Comparison of ENCODE assay signal across 22 mouse cellular contexts in the genomic region with DNA sequence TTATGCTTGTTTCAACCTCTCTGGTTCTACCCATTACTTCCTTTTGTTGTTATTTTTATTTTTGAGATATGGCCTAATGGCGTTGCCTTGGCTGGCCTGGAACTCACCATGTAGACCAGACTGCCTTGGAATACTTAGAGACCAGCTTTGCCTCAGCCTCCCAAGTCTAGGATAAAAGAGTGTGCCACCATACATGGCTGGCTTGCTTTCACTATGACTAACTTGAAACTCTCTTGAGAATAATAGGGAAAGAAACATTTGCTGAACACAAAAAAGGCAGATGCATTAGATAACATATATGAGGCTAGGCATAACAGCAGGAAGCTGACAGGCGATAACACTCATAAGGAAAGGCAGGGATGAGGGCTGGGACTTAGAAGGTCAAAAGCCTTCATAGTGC. TPM values are rescaled to one million over a fixed set of nuclear protein-coding genes. Genes with fewer than 3 reads are reported as not detected.
DNase-seq lines count a peak whose midpoint lies in the region; ATAC-seq and TF ChIP-seq lines count a peak whose summit lies in the region.
"Had no signal": no experiment of that assay in that cellular context is flagged by ENCODE, and none has a peak within 500 bp of the region (broad histone marks: within the 10 kb centered on the region; RNA-seq: fewer than 3 reads in every experiment).

No protein-coding gene starts in this region.

- dilution Hi-C loops in CH12.LX (cut with MboI; ENCODE audit: extremely low pct_ligation_motif_present, extremely low pct_unique_long_range_greater_than_20kb, low sequenced_read_pairs), result no loop called here

- intact Hi-C loops in gastrocnemius, adult 2 months (cut with DNase I), result no loop called here
- intact Hi-C loops in heart, postnatal 36 days (cut with DNase I), result no loop called here

- ATAC-seq in heart, postnatal 0 days (ENCODE audit: insufficient read depth, low read depth), result no peak
- ATAC-seq in liver, embryonic 12.5 days, result no peak
- ATAC-seq: CD4-positive, CD25-positive, alpha-beta regulatory T cell, adult 4 months; forebrain, embryonic 13.5 days; forebrain, embryonic 15.5 days had no signal

- H3K27me3 ChIP-seq in heart, postnatal 0 days (ENCODE audit: control insufficient read depth, insufficient read depth, low read length), result no peaks in the 10 kb centered on the region
- no peaks in the 10 kb centered on the region for H3K27me3 ChIP-seq in liver, embryonic 12.5 days (replicated peaks)
- no peaks in the 10 kb centered on the region for H3K27me3 ChIP-seq in CH12.LX (replicated peaks)
- H3K27me3 ChIP-seq: embryonic facial prominence, embryonic 12.5 days; forebrain, embryonic 13.5 days; forebrain, embryonic 15.5 days had no signal

- no peak for TF ChIP-seq POLR2A in CH12.LX (IDR thresholded peaks at IDR 0.05; ENCODE audit: low read depth, low read length)

- in situ Hi-C loops in CH12.LX (cut with MboI; ENCODE audit: low pct_ligation_motif_present, low pct_unique_long_range_greater_than_20kb, low sequenced_read_pairs), result no loop called here

- no peak for TF ChIP-seq EP300 in heart, postnatal 0 days (IDR thresholded peaks at IDR 0.05; ENCODE audit: low read depth)
- peak; percentile 66; the same call in 1 of the 2 replicates for TF ChIP-seq EP300 in CH12.LX (IDR thresholded peaks at IDR 0.05; ENCODE audit: low read length)

- H3K27ac ChIP-seq in gastrocnemius, adult 2 months, result peak overlapping the region; percentile 43; the same call in 1 of the 2 replicates
- H3K27ac ChIP-seq in heart, postnatal 0 days (ENCODE audit: low read depth), result 0 out of 2 replicates have a peak overlapping the region, but pooled peaks have one; percentile 7
- H3K27ac ChIP-seq in liver, embryonic 12.5 days, result 0 out of 2 replicates have a peak overlapping the region, but pooled peaks have one; percentile 36
- no peak overlapping the region for H3K27ac ChIP-seq in CH12.LX (ENCODE audit: insufficient read depth, low read depth)
- H3K27ac ChIP-seq: embryonic facial prominence, embryonic 10.5 days; embryonic facial prominence, embryonic 12.5 days; forebrain, embryonic 13.5 days; forebrain, embryonic 15.5 days had no signal

- DNase-seq in gastrocnemius, adult 2 months, result no peak
- DNase-seq in gastrocnemius, postnatal 25 days, result no peak
- DNase-seq in heart, postnatal 0 days (ENCODE audit: low spot score), result no peak
- no peak for DNase-seq in heart, postnatal 36 days
- no peak for DNase-seq in liver
- no peak for DNase-seq in CH12.LX (ENCODE audit: extremely low read depth)
- DNase-seq in adrenal gland, postnatal 36 days, result no peak
- DNase-seq: adrenal gland, adult 2 months; adrenal gland, postnatal 10 days; adrenal gland, postnatal 25 days; B cell, adult 2 months; cerebellum, adult 11-12 months; cerebellum, adult 2 months; cerebellum, adult 9-10 months; cerebellum, postnatal 10 days; cerebellum, postnatal 25 days had no signal

- no peaks in the 10 kb centered on the region for H3K4me1 ChIP-seq in heart, postnatal 0 days (ENCODE audit: control insufficient read depth, insufficient read depth)
- H3K4me1 ChIP-seq in liver, embryonic 12.5 days, result no peaks in the 10 kb centered on the region
- peaks cover 12 to 55% of the 10 kb centered on the region in 2 experiments for H3K4me1 ChIP-seq in CH12.LX (ENCODE audit: control insufficient read depth in 1 of 2, insufficient read depth in 2 of 2)
- H3K4me1 ChIP-seq: embryonic facial prominence, embryonic 10.5 days; embryonic facial prominence, embryonic 12.5 days; forebrain, embryonic 13.5 days; forebrain, embryonic 15.5 days had no signal

- no peak for TF ChIP-seq RAD21 in CH12.LX (IDR thresholded peaks at IDR 0.05; ENCODE audit: low read depth, low read length)

- H3K9ac ChIP-seq in heart, postnatal 0 days (replicated peaks; ENCODE audit: low read depth, low read length), result no peak overlapping the region
- no peak overlapping the region for H3K9ac ChIP-seq in liver, embryonic 12.5 days
- no peak overlapping the region for H3K9ac ChIP-seq in CH12.LX (ENCODE audit: insufficient read depth, low read depth)
- H3K9ac ChIP-seq: embryonic facial prominence, embryonic 12.5 days; forebrain, embryonic 13.5 days; forebrain, embryonic 15.5 days had no signal

- WGBS in heart, postnatal 0 days, result 69% methylated on average over 2 of the region's 2 CpGs
- WGBS in liver, embryonic 12.5 days (ENCODE audit: insufficient replicate concordance), result 66% methylated on average over 2 of the region's 2 CpGs

- no peaks in the 10 kb centered on the region for H3K79me2 ChIP-seq in CH12.LX (replicated peaks; ENCODE audit: control insufficient read depth, extremely low read depth, insufficient read depth, poor library complexity, severe bottlenecking)

- TF ChIP-seq CTCF in gastrocnemius, adult 2 months (IDR thresholded peaks at IDR 0.05), result no peak
- TF ChIP-seq CTCF in heart, postnatal 0 days (IDR thresholded peaks at IDR 0.05; ENCODE audit: low read depth), result no peak
- no peak for TF ChIP-seq CTCF in CH12.LX (conservative IDR thresholded peaks at IDR 0.05 in 1 of 2, IDR thresholded peaks at IDR 0.05 in 1 of 2; ENCODE audit: low read depth in 2 of 2, low read length in 2 of 2)

- no peak overlapping the region for H3K4me2 ChIP-seq in heart, postnatal 0 days (ENCODE audit: low read depth, low read length)
- H3K4me2 ChIP-seq in liver, embryonic 12.5 days, result no peak overlapping the region
- H3K4me2 ChIP-seq in CH12.LX (ENCODE audit: insufficient read depth, low read depth, poor library complexity, severe bottlenecking), result no peak overlapping the region
- H3K4me2 ChIP-seq: embryonic facial prominence, embryonic 12.5 days; forebrain, embryonic 13.5 days; forebrain, embryonic 15.5 days had no signal

- no peaks in the 10 kb centered on the region for H3K9me3 ChIP-seq in heart, postnatal 0 days (replicated peaks; ENCODE audit: control insufficient read depth, low read length)
- H3K9me3 ChIP-seq in liver, embryonic 12.5 days (replicated peaks), result no peaks in the 10 kb centered on the region
- H3K9me3 ChIP-seq in CH12.LX (replicated peaks; ENCODE audit: low read length), result no peaks in the 10 kb centered on the region
- H3K9me3 ChIP-seq: embryonic facial prominence, embryonic 10.5 days; embryonic facial prominence, embryonic 12.5 days; forebrain, embryonic 13.5 days; forebrain, embryonic 15.5 days had no signal

- H3K4me3 ChIP-seq in gastrocnemius, adult 2 months, result no peak overlapping the region
- no peak overlapping the region for H3K4me3 ChIP-seq in heart, postnatal 0 days (ENCODE audit: low read depth, low read length)
- H3K4me3 ChIP-seq in liver, embryonic 12.5 days, result no peak overlapping the region
- H3K4me3 ChIP-seq in CH12.LX (replicated peaks in 1 of 3; ENCODE audit: low read depth in 2 of 3, low read length in 2 of 3, poor library complexity in 1 of 3), result no peak overlapping the region
- H3K4me3 ChIP-seq: embryonic facial prominence, embryonic 10.5 days; embryonic facial prominence, embryonic 12.5 days; forebrain, embryonic 13.5 days; forebrain, embryonic 15.5 days had no signal

- H3K36me3 ChIP-seq in heart, postnatal 0 days (replicated peaks; ENCODE audit: control insufficient read depth, insufficient read depth, low read length), result no peaks in the 10 kb centered on the region
- H3K36me3 ChIP-seq in liver, embryonic 12.5 days, result no peaks in the 10 kb centered on the region
- H3K36me3 ChIP-seq in CH12.LX (replicated peaks in 1 of 2; ENCODE audit: control insufficient read depth in 1 of 2, insufficient read depth in 1 of 2, low read length in 1 of 2), result peaks cover 3 to 20% of the 10 kb centered on the region in 2 experiments
- H3K36me3 ChIP-seq: embryonic facial prominence, embryonic 10.5 days; embryonic facial prominence, embryonic 12.5 days; forebrain, embryonic 15.5 days had no signal

TF ChIP-seq in CH12.LX, 34 proteins besides CTCF, POLR2A, EP300 and RAD21 (continues in another document):
- TF ChIP-seq SIN3A (IDR thresholded peaks at IDR 0.05; ENCODE audit: low read length) (no peak), MYC (IDR thresholded peaks at IDR 0.05; ENCODE audit: low read depth, low read length) (no peak), HCFC1 (IDR thresholded peaks at IDR 0.05; ENCODE audit: low read depth, low read length) (no peak), JUND (conservative IDR thresholded peaks at IDR 0.05; ENCODE audit: low read depth, low read length) (peak; percentile 89)

RNA-seq across cellular contexts. Expression of gene N4bp2l1, which starts 17.1 kb away (rescaled TPM):
- total RNA-seq in gastrocnemius, adult 2 months (2021), result 1 to 10 TPM; 3.0 to 3.8 TPM
- total RNA-seq in gastrocnemius, postnatal 25 days (2021), result 1 to 10 TPM; 2.1 to 4.0 TPM
- 0.15 TPM in 1 of 2 replicates, not detected in the other for total RNA-seq in heart, postnatal 0 days (2014; rRNA removed; ENCODE audit: low replicate concordance)
- polyA plus RNA-seq in heart, postnatal 0 days (2015; fragmentation: Nextera tagmentation; extraction: Ambion mirVana), result 3.1 and 3.3 TPM in 2 replicates
- 1 to 10 TPM; 4.2 to 4.7 TPM for total RNA-seq in heart, postnatal 36 days (2021)
- polyA plus RNA-seq in liver, embryonic 12.5 days (2016; fragmentation: Nextera tagmentation; extraction: Ambion mirVana), result 9.3 and 9.4 TPM in 2 replicates
- total RNA-seq in CH12.LX (2012; rRNA removed), result 6.5 and 10.2 TPM in 2 replicates
- total RNA-seq in CH12.LX (2014; rRNA removed), result 8.9 and 9.5 TPM in 2 replicates
- polyA plus RNA-seq in CH12.LX (2012; ENCODE audit: insufficient read length, low read depth), result 16.4 and 18.6 TPM in 2 replicates
- 10 to 100 TPM; 33.2 to 37.1 TPM for total RNA-seq in adrenal gland, postnatal 36 days (2021)

RNA-seq across cellular contexts. Expression of gene N4bp2l2, which starts 51.9 kb away (rescaled TPM):
- 10 to 100 TPM; 30.9 to 32.3 TPM for total RNA-seq in gastrocnemius, adult 2 months (2021)
- total RNA-seq in gastrocnemius, postnatal 25 days (2021), result 10 to 100 TPM; 25.9 to 26.7 TPM
- total RNA-seq in heart, postnatal 0 days (2014; rRNA removed; ENCODE audit: low replicate concordance), result 27.9 and 54.3 TPM in 2 replicates
- polyA plus RNA-seq in heart, postnatal 0 days (2015; fragmentation: Nextera tagmentation; extraction: Ambion mirVana), result 24.0 and 26.9 TPM in 2 replicates
- total RNA-seq in heart, postnatal 36 days (2021), result 10 to 100 TPM; 40.9 to 45.6 TPM
- polyA plus RNA-seq in liver, embryonic 12.5 days (2016; fragmentation: Nextera tagmentation; extraction: Ambion mirVana), result 25.6 and 29.5 TPM in 2 replicates
- 53.1 and 65.3 TPM in 2 replicates for total RNA-seq in CH12.LX (2012; rRNA removed)
- total RNA-seq in CH12.LX (2014; rRNA removed), result 84.4 and 96.5 TPM in 2 replicates
- 80.0 and 84.9 TPM in 2 replicates for polyA plus RNA-seq in CH12.LX (2012; ENCODE audit: insufficient read length, low read depth)
- 10 to 100 TPM; 79.0 to 87.5 TPM for total RNA-seq in adrenal gland, postnatal 36 days (2021)

RNA-seq across cellular contexts. Expression of gene Pds5b, which starts 59.5 kb away (rescaled TPM):
- 10 to 100 TPM; 20.8 to 23.0 TPM for total RNA-seq in gastrocnemius, adult 2 months (2021)
- 10 to 100 TPM; 15.7 to 17.2 TPM for total RNA-seq in gastrocnemius, postnatal 25 days (2021)
- total RNA-seq in heart, postnatal 0 days (2014; rRNA removed; ENCODE audit: low replicate concordance), result 16.3 and 24.2 TPM in 2 replicates
- 8.0 and 8.1 TPM in 2 replicates for polyA plus RNA-seq in heart, postnatal 0 days (2015; fragmentation: Nextera tagmentation; extraction: Ambion mirVana)
- 10 to 100 TPM; 17.0 to 17.1 TPM for total RNA-seq in heart, postnatal 36 days (2021)
- polyA plus RNA-seq in liver, embryonic 12.5 days (2016; fragmentation: Nextera tagmentation; extraction: Ambion mirVana), result 16.4 and 16.7 TPM in 2 replicates
- total RNA-seq in CH12.LX (2012; rRNA removed) (14.3 and 15.0 TPM in 2 replicates), CH12.LX (2014; rRNA removed) (27.4 and 27.5 TPM in 2 replicates)
- polyA plus RNA-seq in CH12.LX (2012; ENCODE audit: insufficient read length, low read depth), result 26.0 and 31.1 TPM in 2 replicates
- total RNA-seq in adrenal gland, postnatal 36 days (2021), result 10 to 100 TPM; 24.9 to 25.4 TPM
